Mouse (Mus musculus): ENCODE results near the gene Gpr4. TPM values are rescaled to one million over a fixed set of nuclear protein-coding genes. Genes with fewer than 3 reads are reported as not detected.

The Gpr4 gene
- total RNA-seq, 2 experiments from 2014 or later = 2.3 to 3.4 TPM

DNA sequence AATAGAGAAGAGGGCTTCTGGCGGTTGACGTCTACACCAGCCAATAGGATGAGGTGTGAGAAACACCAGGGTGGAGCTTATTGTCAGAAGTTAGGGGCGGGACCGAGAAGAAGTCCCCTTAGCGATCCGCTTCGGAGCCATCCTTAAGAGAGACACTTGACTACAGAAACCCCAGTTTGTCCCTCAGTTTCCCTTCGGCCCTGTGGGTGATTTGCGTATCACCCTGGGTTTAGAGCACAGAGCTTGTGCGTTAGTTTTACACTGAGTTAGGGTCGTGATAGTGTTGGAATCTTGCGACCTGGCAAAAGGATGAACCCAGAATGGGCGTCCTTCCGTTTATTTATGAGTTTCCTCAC, 16.4 kb downstream of the Gpr4 start:
- DNase-seq = no peak

DNA sequence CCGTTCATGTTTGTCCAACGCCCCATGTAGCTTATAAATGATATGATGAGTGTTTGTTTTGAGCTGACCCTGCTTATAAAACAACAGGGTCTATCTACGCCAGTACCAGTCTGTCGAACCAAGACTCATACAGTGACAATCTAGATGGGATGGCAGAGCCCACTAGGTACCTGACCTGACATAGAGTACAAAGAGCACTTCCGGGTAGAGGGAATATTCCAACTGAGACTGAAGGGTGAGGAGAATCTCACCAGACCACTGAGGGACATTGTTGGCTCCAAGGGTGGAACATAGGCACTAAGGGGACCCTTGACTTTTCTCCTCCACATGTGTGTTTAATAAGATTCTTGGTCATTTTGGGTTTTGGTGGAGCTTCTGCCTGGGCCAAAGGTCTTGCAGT, 17.1 kb downstream of the Gpr4 start:
- DNase-seq = no peak

DNA sequence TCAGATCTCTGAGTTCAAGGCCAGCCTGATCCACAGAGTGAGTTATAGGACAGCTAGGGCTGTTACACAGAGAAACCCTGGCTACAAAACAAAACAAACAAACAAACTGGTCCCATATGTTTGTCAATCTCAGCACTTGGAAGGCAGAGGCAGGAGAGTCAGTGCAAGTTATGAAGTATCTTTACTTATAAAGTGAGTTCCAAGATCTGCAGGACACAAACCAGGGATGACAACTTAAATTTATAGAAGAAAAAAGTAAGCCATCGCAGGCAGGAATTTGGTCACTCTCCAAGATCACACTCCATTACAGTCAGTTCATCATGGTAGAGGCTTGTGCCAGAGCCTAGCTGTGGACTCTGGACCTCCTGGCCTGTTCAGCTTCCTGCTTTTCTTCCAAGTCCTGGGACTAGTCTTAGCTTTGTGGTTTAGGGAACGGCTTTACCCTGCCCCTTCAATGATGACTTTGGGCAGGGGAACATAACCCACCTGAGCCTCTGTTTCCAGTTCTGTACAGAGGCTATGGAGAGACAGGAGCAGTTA, 17.8 kb downstream of the Gpr4 start:
- no peak for DNase-seq

DNA sequence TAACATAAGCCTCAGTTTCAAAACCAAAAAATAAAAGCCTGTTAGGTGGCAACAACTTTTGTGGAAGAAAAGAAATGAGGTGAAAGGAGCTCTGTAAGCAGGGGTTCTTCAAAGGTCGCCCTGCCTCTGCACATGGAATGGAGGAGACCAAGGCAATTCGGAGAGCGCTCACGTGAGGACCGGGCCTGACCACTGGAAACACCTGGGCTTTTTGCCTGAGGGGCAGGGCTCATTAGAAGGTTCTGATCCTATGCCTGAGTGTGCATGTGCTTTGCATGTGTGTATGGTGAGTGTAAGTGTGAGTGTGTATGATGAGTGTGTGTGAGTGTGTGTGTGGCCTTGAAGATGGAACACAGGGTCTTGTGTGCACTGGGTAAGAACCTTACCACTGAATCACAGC, 18.6 kb downstream of the Gpr4 start:
- no peak for DNase-seq

DNA sequence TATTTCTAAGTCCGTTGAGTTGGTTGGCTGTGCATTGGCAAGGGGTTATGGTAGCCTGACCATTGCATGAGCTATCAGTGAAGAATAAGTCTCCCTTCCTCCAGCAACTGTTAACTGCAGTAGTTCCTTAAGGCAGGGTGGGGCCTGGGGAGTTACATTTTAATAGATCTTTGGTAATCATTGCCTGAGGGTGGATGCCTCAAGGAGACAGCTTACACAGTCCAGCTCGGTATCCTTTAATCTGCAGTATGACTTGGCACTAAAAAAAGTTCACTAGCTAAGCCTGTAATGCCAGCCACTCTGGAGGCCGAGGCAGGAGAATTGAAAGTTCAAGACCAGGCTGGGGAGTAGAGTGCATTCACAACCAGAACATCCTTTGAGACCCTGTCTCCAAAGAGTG, 19.5 kb downstream of the Gpr4 start:
- DNase-seq = no peak

DNA sequence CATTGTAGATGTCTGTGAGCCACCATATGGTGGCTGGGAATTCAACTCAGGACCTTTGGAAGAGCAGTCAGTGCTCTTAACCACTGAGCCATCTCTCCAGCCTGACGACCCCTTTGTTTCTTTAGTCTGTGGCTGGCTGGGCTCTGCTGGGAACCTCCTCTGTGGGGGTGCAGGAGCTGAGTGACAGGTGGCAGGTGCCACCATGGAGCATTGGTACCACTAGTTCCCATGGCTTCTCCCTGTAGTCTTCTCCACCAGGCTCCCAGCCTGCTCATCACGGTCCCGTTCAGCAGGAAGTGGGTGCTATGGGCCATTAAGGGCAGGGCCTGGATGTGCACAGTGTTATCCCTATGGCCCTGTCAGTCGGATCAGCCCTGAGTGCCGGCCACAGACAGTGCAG, 22.3 kb downstream of the Gpr4 start:
- no peak for DNase-seq

DNA sequence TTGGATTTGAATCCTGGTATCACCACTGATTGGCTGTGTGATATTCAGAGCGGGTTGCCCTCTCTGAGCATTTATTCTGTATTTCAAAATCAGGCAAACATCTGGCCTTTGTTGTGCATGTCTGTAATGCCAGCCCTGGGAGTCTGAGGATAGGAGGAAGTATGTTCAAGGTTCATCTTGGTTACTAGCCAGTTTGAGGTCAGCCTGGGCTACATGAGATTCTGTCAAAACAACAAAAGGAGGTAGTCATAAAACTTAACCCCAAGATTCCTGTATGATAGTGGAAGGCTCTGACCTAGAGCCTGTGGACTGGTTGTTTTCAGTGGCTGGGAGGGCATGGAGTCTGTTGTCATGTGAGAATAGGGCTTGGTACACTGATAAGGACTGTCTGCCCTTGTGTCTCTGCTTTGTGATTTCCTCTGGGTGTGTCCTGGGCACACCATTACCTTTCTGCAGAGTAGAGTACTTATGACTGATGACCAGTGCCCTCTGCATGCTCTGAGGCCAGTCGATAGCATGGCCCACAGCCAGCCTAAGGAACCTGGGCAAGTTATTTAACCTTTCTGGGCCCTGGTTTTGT, 22.8 kb downstream of the Gpr4 start:
- no peak for DNase-seq

DNA sequence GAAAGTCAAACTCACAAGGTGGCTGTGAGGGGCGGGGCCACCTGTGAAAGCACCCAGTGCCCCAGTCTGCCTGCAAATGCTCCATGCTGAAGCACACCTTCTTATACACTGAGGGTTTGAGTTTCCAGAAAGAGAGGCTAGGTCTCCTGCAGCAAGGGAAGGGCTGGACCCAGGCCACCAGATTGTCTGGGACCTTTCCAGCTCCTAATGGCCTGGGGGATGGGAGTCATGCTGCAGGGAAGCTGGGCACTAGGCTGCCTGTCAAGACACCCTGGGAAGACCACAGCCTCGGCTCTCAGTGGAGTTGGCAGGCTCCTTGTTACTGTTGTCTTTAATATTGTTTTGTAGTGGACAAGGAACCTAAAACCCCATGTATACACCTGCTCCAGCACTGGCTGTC, 24.1 kb downstream of the Gpr4 start:
- no peak for DNase-seq

DNA sequence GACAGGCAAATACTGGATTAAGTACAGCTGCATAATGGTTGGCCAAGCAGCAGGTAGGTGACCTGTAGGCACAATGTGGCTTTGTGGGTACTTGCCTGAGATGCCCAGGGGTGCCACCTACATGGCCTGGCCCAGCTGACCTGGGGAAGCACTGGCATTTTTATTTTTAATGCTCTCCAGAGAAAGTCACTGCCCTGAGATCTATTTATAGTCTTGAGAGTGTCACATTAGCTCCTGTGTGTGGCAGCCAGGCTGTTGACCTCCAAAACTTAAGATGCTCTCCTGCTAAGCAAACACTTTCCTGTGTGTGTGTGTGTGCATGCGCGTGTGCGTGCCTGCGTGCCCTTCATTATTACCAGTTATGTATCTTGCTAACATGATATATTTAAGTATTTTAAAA, 26.0 kb downstream of the Gpr4 start:
- no peak for DNase-seq

DNA sequence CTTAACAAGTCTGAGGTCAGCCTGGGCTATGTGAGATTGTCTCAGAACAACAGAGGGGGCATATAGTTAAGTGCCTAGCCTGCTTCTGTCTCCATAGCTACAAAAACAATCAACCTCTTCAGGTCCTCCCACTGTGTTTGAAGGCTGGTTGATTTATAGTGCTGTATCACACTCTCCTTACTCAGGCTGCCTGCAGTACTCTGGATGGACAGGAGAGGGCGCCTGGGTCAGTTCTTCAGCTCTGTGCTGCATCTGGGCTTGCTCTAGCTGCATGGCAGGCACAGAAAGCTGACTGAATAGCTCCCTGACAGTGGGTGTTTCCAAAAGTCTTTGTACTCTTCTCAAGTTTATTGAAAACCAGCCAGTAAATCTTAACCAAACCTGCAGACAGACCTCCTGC, 27.1 kb downstream of the Gpr4 start:
- peak; percentile 93 for DNase-seq

DNA sequence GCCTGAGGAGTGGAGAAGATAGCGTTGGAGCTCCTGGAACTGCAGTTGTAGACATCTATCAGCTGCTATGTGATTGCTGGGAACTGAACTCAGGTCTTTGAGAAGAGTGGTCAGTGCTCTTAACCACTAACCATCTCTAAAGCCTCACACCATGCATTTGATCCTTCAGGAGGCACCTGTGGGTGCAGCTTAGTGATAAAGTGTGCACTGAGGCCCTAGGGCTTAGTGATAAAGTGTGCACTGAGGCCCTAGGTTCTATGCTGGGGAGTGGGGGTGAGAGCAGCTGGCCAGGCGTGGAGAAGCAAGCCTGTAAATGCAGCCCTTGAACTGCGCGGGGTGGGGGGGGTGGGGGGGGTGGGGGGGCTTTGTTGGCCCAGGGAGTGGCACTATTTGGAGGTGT, 27.6 kb downstream of the Gpr4 start:
- DNase-seq = no peak

DNA sequence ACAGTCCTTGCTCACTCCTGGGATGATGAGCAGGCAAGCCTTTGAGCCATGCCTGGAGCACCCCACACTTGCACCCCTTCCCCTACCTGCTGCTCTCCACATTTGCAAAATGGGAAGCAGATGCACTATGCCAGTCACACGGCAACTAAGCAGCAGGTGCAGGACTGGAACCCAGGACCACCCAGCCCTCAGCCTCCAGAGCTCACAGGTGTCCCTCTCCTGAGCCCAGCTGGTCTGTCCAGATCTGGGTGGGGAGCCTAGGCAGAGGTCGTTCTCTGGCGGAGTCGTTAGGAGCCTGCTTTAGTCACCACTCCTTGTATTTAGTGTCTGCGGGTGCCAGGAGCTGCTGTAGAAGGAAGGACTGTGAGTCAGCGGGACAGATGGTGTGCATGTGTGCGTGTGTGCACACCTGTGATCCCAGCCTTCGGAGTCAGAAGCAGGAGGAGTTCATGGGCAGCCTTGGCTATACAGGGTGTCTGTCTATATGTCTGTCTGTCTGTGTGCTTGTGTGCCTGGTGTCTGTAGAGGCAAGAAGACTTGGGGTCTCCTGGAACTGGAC, 28.6 kb downstream of the Gpr4 start:
- no peak for DNase-seq

DNA sequence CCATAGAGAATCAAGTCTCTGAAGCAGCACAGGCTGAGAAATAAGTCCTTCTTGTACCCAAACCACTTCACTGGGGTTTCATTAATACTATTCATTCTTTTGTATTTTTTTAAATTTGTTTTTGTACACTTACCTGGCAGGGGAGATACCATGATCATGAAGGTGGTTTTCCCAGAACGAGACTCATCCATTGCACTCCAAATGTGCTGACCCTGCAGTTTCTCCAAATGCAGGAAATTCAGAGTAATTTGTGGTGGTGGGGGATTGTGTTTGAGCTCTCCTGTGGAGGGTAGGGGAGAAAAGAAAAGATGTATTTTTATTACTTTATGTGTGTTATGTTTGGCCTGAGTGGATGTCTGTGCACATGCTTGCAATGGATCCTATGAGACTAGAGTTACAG, 29.7 kb downstream of the Gpr4 start:
- DNase-seq = no peak

DNA sequence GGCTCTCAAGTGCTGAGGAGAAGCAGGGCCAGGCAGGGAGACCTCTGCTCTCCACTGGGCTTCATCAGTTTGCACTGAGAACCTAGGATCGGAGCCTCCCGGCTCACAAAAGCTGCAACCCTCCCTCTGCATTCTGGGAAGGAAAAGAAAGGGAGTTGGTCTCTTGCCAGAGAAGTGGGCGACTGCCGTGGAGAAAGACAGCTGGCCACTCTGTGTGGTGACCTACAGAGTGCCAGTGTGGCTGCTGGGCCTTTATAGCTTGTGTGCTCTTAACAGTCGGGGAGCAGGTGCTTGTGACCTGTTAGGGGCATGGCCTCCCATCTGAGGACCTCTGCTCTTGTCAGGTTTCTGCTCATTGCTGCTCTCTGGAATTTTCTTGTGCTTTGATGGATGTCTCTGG, 31.5 kb downstream of the Gpr4 start:
- DNase-seq = no peak

DNA sequence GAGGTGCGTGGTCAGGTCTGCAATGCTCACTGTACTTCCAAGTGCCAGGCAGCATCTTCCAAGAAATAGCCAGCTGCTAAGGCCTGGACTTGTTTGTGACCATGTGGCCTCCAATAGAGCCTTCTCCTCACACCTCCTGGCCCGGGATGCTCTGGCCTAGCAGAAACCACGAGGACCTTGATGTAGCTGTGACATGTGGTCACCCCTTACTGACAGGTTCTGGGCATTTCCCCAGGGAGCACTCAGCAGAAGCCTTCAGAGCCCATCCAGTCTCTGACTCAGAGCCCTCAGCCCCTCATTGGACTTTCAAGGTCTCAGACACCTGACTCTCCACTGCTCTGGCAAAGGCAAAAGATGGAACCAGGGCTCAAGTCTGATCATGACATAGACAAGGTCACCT, 32.7 kb downstream of the Gpr4 start:
- no peak for DNase-seq

DNA sequence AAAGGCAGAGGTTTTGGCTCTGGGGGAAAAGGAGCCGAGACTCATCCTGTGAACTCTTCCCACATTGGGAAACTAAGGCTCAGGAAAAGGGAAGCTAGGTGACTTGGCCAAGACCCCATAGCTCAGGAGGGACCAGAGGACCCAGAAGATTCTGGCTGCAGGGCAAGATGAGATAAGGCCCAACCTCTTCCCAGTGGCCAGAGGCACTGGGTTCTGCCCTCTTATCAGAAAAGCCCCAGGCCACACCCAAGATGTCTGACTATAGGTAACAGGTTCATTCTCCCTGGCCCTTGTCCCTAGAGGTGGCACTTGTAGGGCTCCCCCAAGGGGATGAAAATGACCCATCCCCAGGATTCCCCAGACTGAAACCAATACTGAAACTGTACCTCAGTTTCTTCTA, 34.5 kb downstream of the Gpr4 start:
- no peak for DNase-seq

DNA sequence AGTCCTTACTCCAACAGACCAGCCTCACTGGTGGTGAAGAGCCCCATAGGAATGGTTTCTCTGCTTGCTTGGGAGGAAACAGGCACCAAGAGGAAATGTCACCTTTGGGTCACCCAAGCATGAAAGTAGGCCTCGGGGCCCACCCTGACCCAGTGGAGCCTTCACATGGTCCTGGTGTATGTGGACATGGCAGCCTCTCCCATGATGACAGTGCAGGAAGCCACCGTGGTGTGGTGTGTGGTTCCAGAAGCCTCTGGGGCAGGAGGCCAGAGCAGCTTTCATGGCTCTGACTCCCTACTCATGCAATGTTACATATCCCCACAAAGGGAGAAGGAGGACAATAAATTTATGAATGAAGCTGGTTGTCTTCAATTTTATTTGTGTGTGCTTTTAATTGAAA, 35.2 kb downstream of the Gpr4 start:
- no peak for DNase-seq

DNA sequence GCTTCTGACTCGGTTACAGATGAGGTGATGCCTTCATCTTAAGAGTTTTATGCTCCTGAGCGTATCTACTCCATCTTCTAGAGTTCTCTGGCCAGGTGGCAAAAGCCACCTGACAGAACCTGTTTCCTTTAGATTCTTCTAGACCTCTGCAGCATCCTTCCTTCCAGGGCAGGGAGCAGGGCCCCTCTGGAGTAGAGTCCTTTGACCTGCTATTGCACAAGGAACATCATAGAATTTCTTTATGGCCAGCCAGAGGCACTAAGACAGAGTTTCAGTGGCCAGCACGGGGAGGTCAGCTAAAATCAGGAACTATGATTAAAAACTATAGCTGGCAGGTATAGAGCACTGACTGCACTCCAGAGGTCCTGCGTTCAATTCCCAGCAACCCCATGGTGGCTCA, 39.7 kb downstream of the Gpr4 start:
- no peak for DNase-seq

DNA sequence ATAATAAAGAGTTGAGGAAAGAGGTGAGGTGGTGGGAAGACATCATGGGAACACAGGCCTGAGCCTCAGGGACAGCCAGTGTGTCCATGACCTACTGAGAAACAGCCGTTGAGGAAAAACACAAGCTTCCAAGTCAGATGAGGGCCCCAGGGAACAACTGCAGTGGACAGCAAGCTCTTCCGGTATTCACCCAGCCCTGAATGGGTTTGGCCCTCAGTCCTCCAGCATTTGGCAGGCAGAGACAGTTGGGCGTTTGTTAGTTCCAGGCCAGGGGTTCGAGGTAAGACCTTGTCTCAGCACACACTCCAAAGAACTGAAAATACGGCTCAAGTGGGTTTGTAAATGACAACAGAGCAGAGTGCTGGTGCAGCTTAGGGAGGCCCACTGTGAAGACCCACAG, 41.1 kb downstream of the Gpr4 start:
- no peak for DNase-seq

DNA sequence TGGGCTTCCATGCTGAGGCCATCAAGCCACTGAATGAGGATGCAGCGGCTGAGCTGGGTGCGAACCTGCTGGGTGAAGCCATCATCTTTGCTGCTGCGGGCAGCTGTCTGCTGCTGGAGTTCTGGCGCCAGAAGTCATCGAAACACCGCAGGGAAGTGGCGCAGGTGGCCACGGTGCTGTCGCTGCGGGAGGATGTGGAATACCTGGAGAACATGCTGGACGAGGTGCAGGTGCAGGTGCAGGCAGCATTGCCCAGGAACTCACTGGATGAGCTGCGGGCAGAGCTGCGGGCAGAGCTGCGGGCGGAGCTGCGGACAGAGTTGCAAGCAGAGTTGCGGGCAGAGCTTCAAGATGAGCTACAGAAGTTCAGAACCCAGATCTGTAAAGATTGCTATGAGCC, 43.1 kb downstream of the Gpr4 start:
- DNase-seq = no peak

DNA sequence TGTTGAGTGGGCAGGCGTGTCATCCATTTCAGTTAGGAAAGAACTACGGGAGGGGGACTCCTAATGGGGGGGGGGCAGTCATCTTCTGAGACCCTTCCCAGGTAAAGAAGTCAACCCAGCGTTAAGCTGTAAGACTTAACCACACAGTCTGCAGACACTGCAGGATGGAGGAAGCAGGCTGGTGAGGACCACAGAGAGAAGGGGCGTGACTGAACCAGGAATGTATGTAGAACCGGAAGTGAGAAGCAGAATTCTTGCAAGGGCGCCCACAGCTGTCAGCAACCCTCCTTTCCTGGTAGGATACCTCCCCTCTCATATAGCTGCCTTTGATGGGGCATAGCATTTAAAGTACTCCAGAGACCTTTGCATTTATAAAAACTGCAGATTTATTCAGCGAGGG, 44.2 kb downstream of the Gpr4 start:
- DNase-seq = no peak

DNA sequence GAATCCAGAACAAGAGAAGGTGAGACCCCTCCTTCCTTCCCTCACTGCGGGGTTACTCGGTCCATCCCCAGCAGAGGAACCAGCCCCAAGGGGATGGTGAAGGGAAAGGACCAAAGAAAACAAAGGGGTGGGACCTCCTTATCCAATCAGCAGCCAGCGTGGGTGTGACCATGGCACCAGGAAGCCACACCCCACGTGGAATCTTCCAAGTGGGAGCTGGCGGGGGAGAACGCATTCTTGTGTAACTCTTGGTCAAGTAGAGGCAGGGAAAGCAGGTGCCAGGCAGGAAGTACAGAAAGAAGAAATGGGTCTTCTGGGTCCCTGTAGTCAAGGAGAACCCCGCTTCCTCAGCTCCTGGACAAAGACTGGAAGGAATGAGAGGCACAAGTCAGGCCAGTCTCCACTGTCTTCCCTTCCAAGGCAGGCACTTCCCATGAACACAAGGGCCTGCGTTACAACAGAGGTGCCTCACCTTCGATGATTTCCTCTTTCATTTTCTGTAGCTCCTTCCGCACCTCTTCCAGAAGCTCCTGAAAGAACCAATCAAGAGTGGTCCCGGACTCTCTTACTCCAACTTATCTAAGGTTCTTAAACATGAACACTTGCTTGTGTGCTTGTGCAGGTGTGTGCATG, 45.2 kb downstream of the Gpr4 start:
- peak; percentile 49 for DNase-seq

DNA sequence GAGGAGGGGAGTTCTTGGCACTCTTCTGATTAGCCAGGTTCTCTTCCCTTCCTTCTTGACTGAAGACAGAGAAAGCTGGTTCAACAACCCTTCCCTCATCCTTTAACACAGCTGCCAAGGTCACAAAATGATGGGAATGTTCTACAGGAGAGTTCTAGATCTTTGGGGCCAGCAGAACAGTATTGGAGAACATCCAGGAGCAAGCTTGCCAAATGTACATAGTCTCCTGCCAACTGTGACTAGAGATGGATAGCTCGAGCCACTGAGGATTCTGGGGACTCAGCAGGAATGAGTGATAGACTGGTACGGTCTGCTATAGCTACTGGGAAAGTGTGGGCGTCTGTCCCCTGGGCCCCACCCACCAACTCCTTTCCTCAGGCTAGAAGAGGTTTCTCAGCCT, 46.0 kb downstream of the Gpr4 start:
- no peak for DNase-seq

DNA sequence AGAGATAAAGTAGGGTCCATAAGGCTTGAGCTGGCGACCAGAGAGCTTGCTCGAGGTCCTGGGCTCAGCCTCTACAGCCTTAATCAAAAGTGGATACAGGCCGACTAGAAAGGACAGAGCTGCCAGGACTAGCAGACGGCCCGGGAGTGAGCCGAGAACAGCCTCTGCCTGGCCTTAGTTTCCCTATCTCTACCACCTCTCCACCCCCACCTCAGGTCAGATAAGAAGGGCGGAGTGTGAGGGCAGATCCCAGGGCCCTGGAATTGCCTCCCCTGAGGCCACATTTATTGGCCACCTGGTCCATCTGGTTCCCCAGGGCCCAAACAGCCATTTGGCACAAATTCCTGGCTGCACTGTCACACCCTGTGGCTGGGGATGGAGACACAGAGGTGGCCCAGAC, 52.8 kb downstream of the Gpr4 start:
- DNase-seq = no peak

All from gastrocnemius, postnatal 10 days (tissue).